Mouse (Mus musculus) activated CD4-positive, CD25-positive, alpha-beta regulatory T cell, adult 4 months (primary cell): Measurements from ENCODE around the gene Sgpp2. TPM values are rescaled to one million over a fixed set of nuclear protein-coding genes. Genes with fewer than 3 reads are reported as not detected.

Source experiments
- ATAC-seq: one replicate; pipeline ENCODE4 v1.8.0; 2017
- polyA plus RNA-seq, 2 experiments: library from polyadenylated mRNA; unstranded; fragments of 100-300 nt; shearing (Covaris generic); gene quantifications; one replicate each; pipeline ENCODE4 v1.2.1; 2017

Sgpp2 gene
- polyA plus RNA-seq, 2 experiments from 2014 or later, result 0.52 to 0.69 TPM

DNA sequence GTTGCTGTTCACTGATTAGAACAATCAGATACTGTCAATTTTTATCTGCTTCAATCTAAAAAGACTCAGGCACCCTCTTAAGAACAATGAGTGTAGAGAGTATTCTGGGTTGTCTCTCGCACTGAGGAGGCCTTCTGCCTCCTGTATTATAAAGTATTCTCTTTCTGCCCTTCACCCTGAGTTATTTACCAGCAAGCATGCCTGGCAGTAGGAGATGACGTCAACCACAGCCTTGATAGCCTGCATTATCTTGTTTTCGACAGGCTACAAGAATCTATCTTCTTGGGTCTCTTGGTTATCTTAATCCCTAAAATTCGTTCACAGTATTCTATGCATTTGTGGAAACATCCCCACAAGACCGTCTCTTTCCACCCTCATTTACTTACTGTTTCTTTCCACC lies 29.8 kb downstream of the Sgpp2 start:
- no peak for ATAC-seq

DNA sequence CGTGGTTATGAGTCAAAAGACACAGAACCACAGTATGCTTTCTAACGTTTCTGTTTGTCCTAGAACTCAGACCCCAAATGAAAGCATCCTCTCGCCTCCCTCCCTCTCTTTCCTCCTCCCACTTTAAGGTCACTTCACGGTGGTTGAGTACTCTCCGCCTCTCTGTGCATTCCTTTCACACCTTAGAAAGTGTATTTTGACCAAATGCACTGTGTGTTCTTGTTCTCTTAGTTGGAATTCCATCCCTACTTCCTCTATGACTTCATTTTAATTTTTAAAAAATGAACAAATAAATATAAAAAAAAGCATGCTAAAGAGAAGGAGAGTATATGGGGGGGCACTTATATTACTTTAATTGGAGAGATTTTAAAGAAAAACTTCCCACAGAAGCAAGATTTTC lies 30.4 kb downstream of the Sgpp2 start:
- no peak for ATAC-seq

GRCm38 (mm10) chr1:78347317-78347806 lies 37.2 kb downstream of the Sgpp2 start:
- no peak for ATAC-seq

DNA sequence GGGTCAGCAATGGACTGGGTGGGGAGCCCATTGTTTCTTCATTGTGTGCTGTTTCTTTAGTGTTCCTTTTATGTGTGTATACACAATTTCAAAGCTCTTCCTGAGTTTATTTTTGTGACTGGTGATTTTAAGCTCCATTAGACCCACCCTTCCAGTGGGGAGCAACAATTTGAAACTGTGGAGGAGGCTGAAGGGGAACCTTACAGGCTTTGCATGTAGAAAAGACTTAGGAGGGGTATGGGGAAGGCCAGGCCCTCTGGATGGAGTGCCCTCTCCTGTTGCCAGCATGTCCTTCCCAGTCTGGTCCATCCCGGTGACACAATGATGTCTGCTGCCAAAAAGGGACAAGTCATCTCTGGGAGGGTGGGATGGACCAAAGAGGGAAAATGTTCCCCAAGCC lies 39.1 kb downstream of the Sgpp2 start:
- no peak for ATAC-seq

GRCm38 (mm10) chr1:78353254-78353653 lies 43.1 kb downstream of the Sgpp2 start:
- ATAC-seq, result no peak

GRCm38 (mm10) chr1:78355123-78355522 lies 45.0 kb downstream of the Sgpp2 start:
- ATAC-seq, result no peak

- no peak for ATAC-seq
Measured at GRCm38 (mm10) chr1:78357415-78357814, 47.3 kb downstream of the Sgpp2 start.

DNA sequence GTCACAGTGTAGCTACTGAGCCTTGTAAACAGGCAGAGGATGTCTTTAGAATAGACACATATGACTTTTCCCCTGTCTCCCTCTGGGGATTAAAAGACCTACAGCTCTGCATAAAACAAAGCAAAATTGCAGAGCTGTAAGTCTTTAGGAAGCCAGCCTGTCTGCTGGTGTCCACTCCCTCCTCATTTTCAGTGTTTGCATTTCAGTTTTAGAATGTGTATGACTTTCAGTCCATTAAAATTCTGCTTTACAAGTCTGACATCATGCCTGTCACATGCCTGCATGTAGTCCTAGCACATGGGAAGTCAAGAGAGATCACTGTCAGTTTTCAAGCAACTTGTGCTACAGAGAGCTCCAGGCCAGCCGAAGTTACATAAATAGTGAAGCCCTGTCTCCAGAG lies 47.7 kb downstream of the Sgpp2 start:
- no peak for ATAC-seq

- no peak for ATAC-seq
Measured at GRCm38 (mm10) chr1:78363965-78364889, 54.1 kb downstream of the Sgpp2 start.

DNA sequence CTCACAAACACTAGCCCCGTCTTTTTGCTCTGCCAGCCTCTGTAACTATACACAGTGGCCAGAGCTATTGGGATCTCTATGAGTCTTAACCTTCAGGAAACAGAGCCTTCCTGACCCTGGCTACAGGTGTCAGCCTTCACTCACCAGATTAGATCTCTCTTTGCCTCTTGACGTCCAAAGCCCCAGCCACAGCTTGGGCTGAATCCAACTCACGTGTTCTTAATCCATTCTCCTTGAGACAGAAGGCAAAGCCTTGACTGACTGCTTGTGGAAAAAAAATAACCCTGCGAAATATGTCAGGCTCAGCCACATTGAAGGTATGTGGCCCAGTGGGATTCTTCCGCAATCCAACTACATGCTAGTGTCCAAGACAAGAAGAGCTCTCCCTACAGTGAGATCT lies 57.7 kb downstream of the Sgpp2 start:
- no peak for ATAC-seq

DNA sequence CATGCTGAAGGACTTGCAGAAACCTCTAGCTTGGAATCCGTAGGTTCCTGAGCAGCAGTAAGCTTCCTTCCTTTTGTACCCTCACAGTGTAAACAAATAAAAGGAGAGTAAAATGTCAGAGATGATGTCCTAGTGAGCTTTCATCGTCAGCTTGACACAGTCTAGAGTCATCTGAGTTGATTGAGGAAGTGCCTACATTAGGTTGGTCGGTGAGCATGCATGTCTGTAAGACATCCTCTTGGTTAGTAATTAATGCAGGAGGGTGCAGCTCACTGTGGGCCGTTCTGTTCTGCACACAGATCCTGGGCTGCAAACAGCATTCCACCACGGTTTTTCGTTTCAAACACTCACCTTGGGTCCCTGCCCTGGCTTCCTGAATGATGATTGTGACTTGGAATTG lies 60.0 kb downstream of the Sgpp2 start:
- ATAC-seq, result no peak

DNA sequence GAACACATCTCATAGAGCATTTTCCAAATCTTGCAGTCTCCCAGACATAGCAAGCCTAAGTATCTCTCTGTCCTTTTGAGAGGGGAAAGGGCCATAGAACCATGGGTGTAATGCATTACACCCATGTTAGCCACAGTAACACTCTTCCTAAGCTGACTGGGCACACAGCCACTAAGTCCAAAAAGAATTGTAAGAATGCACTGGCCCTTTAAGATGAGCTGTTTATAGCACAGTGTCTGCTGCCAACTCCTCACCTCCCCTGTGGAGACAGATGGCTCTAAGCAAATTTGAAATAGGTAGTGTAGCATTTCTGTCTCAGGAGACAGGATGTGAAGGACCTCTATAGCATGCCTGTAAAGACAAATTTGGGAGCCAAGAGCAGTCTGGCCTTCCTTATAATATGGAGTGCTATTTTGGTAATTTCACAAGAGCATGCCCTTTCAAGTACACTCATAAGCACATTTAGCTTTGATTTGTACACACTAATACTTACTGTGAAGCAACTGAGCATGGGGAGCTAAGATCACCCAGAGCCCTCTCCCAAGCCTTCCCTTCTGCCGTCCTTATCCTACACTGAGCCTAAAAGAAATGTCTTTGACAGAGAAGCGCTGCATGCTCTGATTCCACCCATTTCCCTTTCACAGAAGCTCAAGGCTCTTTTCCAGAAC lies 61.6 kb downstream of the Sgpp2 start:
- no peak for ATAC-seq

GRCm38 (mm10) chr1:78372316-78372715 lies 62.2 kb downstream of the Sgpp2 start:
- no peak for ATAC-seq

GRCm38 (mm10) chr1:78373836-78374235 lies 63.7 kb downstream of the Sgpp2 start:
- ATAC-seq, result no peak

- no peak for ATAC-seq
Measured at GRCm38 (mm10) chr1:78375058-78375457, 64.9 kb downstream of the Sgpp2 start.

- ATAC-seq, result no peak
Measured at GRCm38 (mm10) chr1:78380950-78381349, 70.8 kb downstream of the Sgpp2 start.

DNA sequence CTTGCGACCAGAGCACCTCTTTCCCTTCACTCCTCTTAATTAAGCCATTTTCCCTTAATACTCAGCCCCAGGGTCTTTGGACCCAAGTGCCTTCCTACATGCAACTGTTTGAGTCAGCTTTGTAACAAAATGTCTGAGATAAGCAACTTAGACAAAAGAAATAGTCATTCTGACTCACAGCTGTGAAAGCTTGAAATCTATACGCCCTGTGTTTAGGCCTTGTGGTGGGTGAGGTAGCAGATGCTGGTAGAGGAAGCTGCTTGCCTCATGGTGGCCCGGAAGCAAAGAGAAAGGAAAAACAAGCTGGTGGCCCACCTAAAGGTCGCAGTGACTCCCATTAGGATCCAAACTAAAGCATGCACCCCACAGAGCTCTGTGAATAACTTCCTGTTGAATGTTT lies 77.7 kb downstream of the Sgpp2 start:
- no peak for ATAC-seq

GRCm38 (mm10) chr1:78388848-78389247 lies 78.7 kb downstream of the Sgpp2 start:
- ATAC-seq, result no peak

DNA sequence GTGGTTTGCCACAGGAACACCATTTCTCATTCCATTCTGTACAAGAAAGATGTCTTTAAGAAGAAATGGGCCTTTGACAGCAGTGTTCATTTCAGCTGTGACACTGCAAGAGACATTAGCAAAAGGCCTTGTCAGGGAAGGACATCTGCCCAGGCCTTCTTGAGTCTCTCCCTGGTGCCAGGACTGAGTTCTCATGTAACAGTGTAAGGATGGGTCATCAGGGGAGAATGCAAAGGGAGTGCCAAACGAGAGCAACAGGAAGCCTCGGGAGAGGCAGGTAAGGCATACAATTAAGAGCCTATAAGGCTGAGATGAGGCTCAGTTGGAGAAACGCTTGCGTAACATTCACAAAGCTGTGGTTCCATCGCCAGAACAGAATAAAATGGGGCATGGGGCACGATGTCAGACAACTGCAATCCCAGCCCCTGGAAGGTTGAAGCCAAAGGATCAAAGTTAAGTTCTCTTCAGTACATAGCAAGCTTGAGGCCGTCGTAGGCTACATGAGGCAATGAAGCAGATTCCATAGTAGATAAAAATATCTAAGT lies 85.1 kb downstream of the Sgpp2 start:
- no peak for ATAC-seq

- no peak for ATAC-seq
Measured at GRCm38 (mm10) chr1:78395737-78396136, 85.6 kb downstream of the Sgpp2 start.

DNA sequence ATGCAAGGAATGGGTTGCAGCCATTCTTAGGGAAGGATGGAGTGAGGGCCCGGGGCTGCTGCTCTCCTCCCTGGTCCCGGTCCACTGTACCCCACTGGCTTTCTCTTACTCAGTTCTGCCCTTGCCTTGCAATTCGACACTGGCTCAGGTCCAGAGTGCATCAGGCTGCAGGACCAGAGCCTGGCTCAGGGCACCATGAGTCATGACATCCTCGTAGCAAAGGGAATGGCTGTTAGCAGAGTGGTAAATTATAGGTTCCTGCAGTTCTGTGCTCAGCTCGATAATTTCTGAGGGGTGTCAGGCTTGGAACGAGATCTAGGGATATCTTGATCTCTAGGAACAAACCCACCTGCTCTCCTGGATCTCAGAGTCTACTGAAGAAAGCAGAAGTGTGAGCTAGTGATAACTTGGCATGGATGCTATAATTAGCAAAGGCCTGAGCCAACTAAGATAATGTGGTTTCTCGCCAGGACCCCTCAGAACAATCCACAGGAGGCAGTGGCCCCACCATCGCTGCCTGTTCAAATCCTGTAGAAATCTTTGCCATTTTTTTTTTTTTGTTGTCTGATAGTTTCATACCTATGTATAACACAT lies 86.3 kb downstream of the Sgpp2 start:
- no peak for ATAC-seq

- no peak for ATAC-seq
Measured at GRCm38 (mm10) chr1:78399755-78400154, 89.6 kb downstream of the Sgpp2 start.

DNA sequence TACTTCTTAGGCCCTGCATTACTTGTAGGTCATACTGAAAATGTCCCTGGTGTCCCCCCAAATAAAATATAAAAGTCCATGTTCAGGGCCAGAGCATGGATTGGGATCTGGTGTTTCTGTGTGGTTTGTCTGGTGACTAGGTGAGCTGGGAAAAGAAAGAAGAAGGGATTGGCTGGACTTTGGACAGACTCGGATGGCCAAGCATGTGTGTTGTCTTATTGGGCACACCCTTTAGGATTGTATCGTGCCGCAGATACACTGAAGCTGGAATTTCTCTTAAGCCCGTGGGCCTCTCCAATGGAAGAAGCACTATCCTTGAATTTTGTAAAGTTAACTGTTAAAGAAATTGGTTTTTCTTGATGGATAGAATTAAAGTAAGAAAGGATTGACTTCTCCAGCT lies 91.3 kb downstream of the Sgpp2 start:
- no peak for ATAC-seq
